Mouse (Mus musculus): ENCODE measurements around the gene Sema4c.

GRCm38 (mm10) chr1:36586288-36586687 lies 28.1 kb upstream of the Sema4c start:
- TF ChIP-seq POLR2A (IDR thresholded peaks at IDR 0.05; ENCODE audit: low read depth, low read length), result no peak
- TF ChIP-seq MAZ (IDR thresholded peaks at IDR 0.05; ENCODE audit: low read depth, low read length), result no peak
- no peak for TF ChIP-seq NRF1 (IDR thresholded peaks at IDR 0.05; ENCODE audit: low read depth, low read length)
- TF ChIP-seq MEF2A (IDR thresholded peaks at IDR 0.05; ENCODE audit: borderline replicate concordance, low read depth, low read length), result no peak
- TF ChIP-seq MAX (IDR thresholded peaks at IDR 0.05; ENCODE audit: low read length), result no peak
- no peak for TF ChIP-seq NELFE (IDR thresholded peaks at IDR 0.05; ENCODE audit: low read depth, low read length)
- TF ChIP-seq CTCF (conservative IDR thresholded peaks at IDR 0.05 in 1 of 2, IDR thresholded peaks at IDR 0.05 in 1 of 2; ENCODE audit: low read depth in 2 of 2, low read length in 2 of 2), result no peak

All from CH12.LX (cell line).